ENCODE assay signal across 22 mouse cellular contexts in the genomic region with DNA sequence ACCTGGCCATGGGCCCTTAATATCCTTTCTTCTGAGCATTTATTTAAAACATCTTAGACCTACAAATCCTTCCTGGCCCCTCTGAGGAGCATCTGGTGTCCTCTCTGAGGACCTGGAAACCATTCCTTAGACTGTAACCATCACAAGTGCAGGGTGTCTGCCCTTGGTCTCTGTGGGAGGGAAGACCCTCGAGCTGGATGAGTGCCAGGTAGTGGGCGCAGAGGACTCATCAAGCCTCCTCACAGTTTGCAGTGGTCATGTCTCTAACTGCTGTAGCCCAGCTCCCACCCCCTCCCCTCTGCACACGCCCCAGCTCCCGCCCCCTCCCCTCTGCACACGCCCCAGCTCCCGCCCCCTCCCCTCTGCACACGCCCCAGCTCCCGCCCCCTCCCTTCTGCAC. TPM values are rescaled to one million over a fixed set of nuclear protein-coding genes. Genes with fewer than 3 reads are reported as not detected.
DNase-seq lines count a peak whose midpoint lies in the region; ATAC-seq lines count a peak whose summit lies in the region.
"Had no signal": no experiment of that assay in that cellular context is flagged by ENCODE, and none has a peak within 500 bp of the region (broad histone marks: within the 10 kb centered on the region; RNA-seq: fewer than 3 reads in every experiment).

No protein-coding gene starts in this region.

- no peak overlapping the region for H3K27ac ChIP-seq in intestine, embryonic 14.5 days (ENCODE audit: low read depth)
- H3K27ac ChIP-seq in intestine, embryonic 16.5 days (ENCODE audit: low read length): no peak overlapping the region
- H3K27ac ChIP-seq in lung, embryonic 15.5 days: no peak overlapping the region
- no peak overlapping the region for H3K27ac ChIP-seq in stomach, embryonic 16.5 days (ENCODE audit: low read length)
- H3K27ac ChIP-seq: embryonic facial prominence, embryonic 10.5 days; forebrain, embryonic 13.5 days; hindbrain, embryonic 13.5 days; hindbrain, postnatal 0 days had no signal

- H3K36me3 ChIP-seq in intestine, embryonic 14.5 days (ENCODE audit: control insufficient read depth, insufficient read depth, low read length): no peaks in the 10 kb centered on the region
- no peaks in the 10 kb centered on the region for H3K36me3 ChIP-seq in intestine, embryonic 16.5 days (ENCODE audit: control insufficient read depth, insufficient read depth, low read length)
- H3K36me3 ChIP-seq in lung, embryonic 15.5 days: no peaks in the 10 kb centered on the region
- no peaks in the 10 kb centered on the region for H3K36me3 ChIP-seq in stomach, embryonic 16.5 days (ENCODE audit: control insufficient read depth, insufficient read depth, low read length)
- H3K36me3 ChIP-seq: embryonic facial prominence, embryonic 10.5 days; G1E; heart, embryonic 12.5 days; hindbrain, embryonic 13.5 days had no signal

- H3K9ac ChIP-seq in intestine, embryonic 14.5 days (ENCODE audit: low read length): no peak overlapping the region
- no peak overlapping the region for H3K9ac ChIP-seq in intestine, embryonic 16.5 days (ENCODE audit: low read depth, low read length)
- no peak overlapping the region for H3K9ac ChIP-seq in lung, embryonic 15.5 days
- H3K9ac ChIP-seq in stomach, embryonic 16.5 days (ENCODE audit: low read length): no peak overlapping the region
- H3K9ac ChIP-seq: forebrain, embryonic 13.5 days; forebrain, postnatal 0 days; heart, embryonic 12.5 days; hindbrain, embryonic 13.5 days had no signal

- H3K4me3 ChIP-seq in intestine, embryonic 14.5 days (ENCODE audit: low read depth, low read length): no peak overlapping the region
- H3K4me3 ChIP-seq in intestine, embryonic 16.5 days (ENCODE audit: low read length): no peak overlapping the region
- no peak overlapping the region for H3K4me3 ChIP-seq in lung, embryonic 15.5 days
- no peak overlapping the region for H3K4me3 ChIP-seq in stomach, embryonic 16.5 days (replicated peaks; ENCODE audit: low read length)
- H3K4me3 ChIP-seq: embryonic facial prominence, embryonic 10.5 days; forebrain, embryonic 13.5 days; heart, embryonic 12.5 days; hindbrain, embryonic 13.5 days had no signal

- no peak for ATAC-seq in intestine, embryonic 14.5 days (replicated peaks; ENCODE audit: low FRiP score, low TSS enrichment, low read depth)
- ATAC-seq in intestine, embryonic 16.5 days: no peak
- 0 out of 2 replicates have a peak, but pooled peaks have one; percentile 56 for ATAC-seq in lung, embryonic 15.5 days (ENCODE audit: borderline replicate concordance, extremely low read depth, low FRiP score, low TSS enrichment)
- ATAC-seq in stomach, embryonic 16.5 days (ENCODE audit: insufficient read depth, low FRiP score): peak; percentile 10; the same call in 1 of the 2 replicates
- ATAC-seq: forebrain, embryonic 13.5 days; forebrain, postnatal 0 days; hindbrain, postnatal 0 days had no signal

- H3K4me1 ChIP-seq in intestine, embryonic 14.5 days (replicated peaks; ENCODE audit: control insufficient read depth, insufficient read depth, low read length): no peaks in the 10 kb centered on the region; the same call in 1 of the 2 replicates
- H3K4me1 ChIP-seq in intestine, embryonic 16.5 days (ENCODE audit: control insufficient read depth, insufficient read depth, low read length): no peaks in the 10 kb centered on the region
- no peaks in the 10 kb centered on the region; the same call in 1 of the 2 replicates for H3K4me1 ChIP-seq in lung, embryonic 15.5 days
- no peaks in the 10 kb centered on the region for H3K4me1 ChIP-seq in stomach, embryonic 16.5 days (ENCODE audit: control insufficient read depth, insufficient read depth, low read length)
- H3K4me1 ChIP-seq: forebrain, embryonic 13.5 days had no signal

- H3K9me3 ChIP-seq in intestine, embryonic 14.5 days (ENCODE audit: control insufficient read depth, low read length): no peaks in the 10 kb centered on the region
- no peaks in the 10 kb centered on the region for H3K9me3 ChIP-seq in intestine, embryonic 16.5 days (ENCODE audit: control insufficient read depth, low read length)
- no peaks in the 10 kb centered on the region for H3K9me3 ChIP-seq in lung, embryonic 15.5 days
- no peaks in the 10 kb centered on the region for H3K9me3 ChIP-seq in stomach, embryonic 16.5 days (replicated peaks; ENCODE audit: control insufficient read depth, low read length)
- H3K9me3 ChIP-seq: forebrain, embryonic 13.5 days; G1E; heart, embryonic 12.5 days; hindbrain, embryonic 13.5 days had no signal

- H3K27me3 ChIP-seq in intestine, embryonic 14.5 days (replicated peaks; ENCODE audit: control insufficient read depth, insufficient read depth, low read length): no peaks in the 10 kb centered on the region
- H3K27me3 ChIP-seq in intestine, embryonic 16.5 days (replicated peaks; ENCODE audit: control insufficient read depth, insufficient read depth, low read length): no peaks in the 10 kb centered on the region
- no peaks in the 10 kb centered on the region for H3K27me3 ChIP-seq in lung, embryonic 15.5 days
- no peaks in the 10 kb centered on the region for H3K27me3 ChIP-seq in stomach, embryonic 16.5 days (ENCODE audit: control insufficient read depth, insufficient read depth, low read length)
- H3K27me3 ChIP-seq: forebrain, embryonic 13.5 days; heart, embryonic 12.5 days had no signal

- DNase-seq in intestine, embryonic 14.5 days (ENCODE audit: low spot score): no peak
- DNase-seq in lung, postnatal 25 days (ENCODE audit: low spot score): no peak
- no peak for DNase-seq in layer of hippocampus, postnatal 10 days (ENCODE audit: low spot score in 2 of 2)
- DNase-seq: cerebellum, adult 18-20 months; cerebellum, postnatal 10 days; forebrain, postnatal 0 days; gastrocnemius, postnatal 14 days had no signal

- WGBS in intestine, embryonic 14.5 days: 58% methylated on average over 4 of the region's 8 CpGs
- WGBS in intestine, embryonic 16.5 days: 64% methylated on average over 3 of the region's 8 CpGs
- 37% methylated on average over 7 of the region's 8 CpGs for WGBS in lung, embryonic 15.5 days
- 50% methylated on average over 6 of the region's 8 CpGs for WGBS in stomach, embryonic 16.5 days

- H3K4me2 ChIP-seq in intestine, embryonic 14.5 days (ENCODE audit: low read length): peak overlapping the region; percentile 18
- H3K4me2 ChIP-seq in intestine, embryonic 16.5 days (ENCODE audit: low read depth, low read length): no peak overlapping the region
- no peak overlapping the region for H3K4me2 ChIP-seq in lung, embryonic 15.5 days
- H3K4me2 ChIP-seq in stomach, embryonic 16.5 days (ENCODE audit: low read depth, low read length): no peak overlapping the region
- H3K4me2 ChIP-seq: forebrain, embryonic 13.5 days; heart, embryonic 12.5 days; hindbrain, embryonic 13.5 days had no signal

RNA-seq across cellular contexts. Expression of gene Fam169a, which starts 6.8 kb away (rescaled TPM):
- polyA plus RNA-seq in intestine, embryonic 14.5 days (2014; fragmentation: Nextera tagmentation; extraction: Ambion mirVana): 5.5 and 7.0 TPM in 2 replicates
- polyA plus RNA-seq in intestine, embryonic 16.5 days (2015; fragmentation: Nextera tagmentation; extraction: Ambion mirVana): 1.2 and 1.4 TPM in 2 replicates
- polyA plus RNA-seq in lung, embryonic 15.5 days (2015; fragmentation: Nextera tagmentation; extraction: Ambion mirVana): 1.3 and 1.4 TPM in 2 replicates
- polyA plus RNA-seq in stomach, embryonic 16.5 days (2015; fragmentation: Nextera tagmentation; extraction: Ambion mirVana): 1.7 and 2.2 TPM in 2 replicates
- total RNA-seq in layer of hippocampus, postnatal 10 days (2021): 10 to 100 TPM; 37.8 to 40.0 TPM
- total RNA-seq: gastrocnemius, postnatal 14 days had no signal
- polyA plus RNA-seq: G1E had no signal

RNA-seq across cellular contexts. Expression of gene 1700029F12Rik, which starts 26.2 kb away (rescaled TPM):
- polyA plus RNA-seq in intestine, embryonic 14.5 days (2014; fragmentation: Nextera tagmentation; extraction: Ambion mirVana): not detected in 2 replicates
- polyA plus RNA-seq in intestine, embryonic 16.5 days (2015; fragmentation: Nextera tagmentation; extraction: Ambion mirVana): not detected in 2 replicates
- polyA plus RNA-seq in lung, embryonic 15.5 days (2015; fragmentation: Nextera tagmentation; extraction: Ambion mirVana): not detected in 2 replicates
- polyA plus RNA-seq in stomach, embryonic 16.5 days (2015; fragmentation: Nextera tagmentation; extraction: Ambion mirVana): not detected in 2 replicates
- total RNA-seq in layer of hippocampus, postnatal 10 days (2021): not detected
- total RNA-seq: adrenal gland, postnatal 25 days; forebrain, postnatal 0 days; G1E; gastrocnemius, adult 18-20 months; gastrocnemius, postnatal 14 days; heart, adult 8-10 months; hematopoietic stem cell, adult 5-6 weeks; hindbrain, postnatal 0 days had no signal
- polyA plus RNA-seq: embryonic facial prominence, embryonic 10.5 days; embryonic facial prominence, embryonic 14.5 days; forebrain, embryonic 13.5 days; forebrain, postnatal 0 days; G1E; heart, embryonic 12.5 days; heart, postnatal 0 days; hindbrain, embryonic 13.5 days; hindbrain, postnatal 0 days had no signal

RNA-seq across cellular contexts. Expression of gene Gm6169, which starts 38.7 kb away (rescaled TPM):
- polyA plus RNA-seq in intestine, embryonic 14.5 days (2014; fragmentation: Nextera tagmentation; extraction: Ambion mirVana): 3.7 and 5.9 TPM in 2 replicates
- polyA plus RNA-seq in intestine, embryonic 16.5 days (2015; fragmentation: Nextera tagmentation; extraction: Ambion mirVana): 3.0 and 3.6 TPM in 2 replicates
- polyA plus RNA-seq in lung, embryonic 15.5 days (2015; fragmentation: Nextera tagmentation; extraction: Ambion mirVana): 3.1 and 3.8 TPM in 2 replicates
- polyA plus RNA-seq in stomach, embryonic 16.5 days (2015; fragmentation: Nextera tagmentation; extraction: Ambion mirVana): 4.6 and 22.9 TPM in 2 replicates
- 1 to 10 TPM in 1 of 2 experiments, not detected in 1; 5.7 TPM for total RNA-seq in layer of hippocampus, postnatal 10 days (2021)
- total RNA-seq: forebrain, postnatal 0 days had no signal

Comparison
In these comparisons a context has a peak if more than half of its experiments do, and no peak if none do; other contexts are left out.
1. ATAC-seq: peak in lung, embryonic 15.5 days (single experiment) and stomach, embryonic 16.5 days (single experiment); none in intestine, embryonic 14.5 days (single experiment) and intestine, embryonic 16.5 days (single experiment).